Mouse (Mus musculus): ENCODE measurements around the gene Slc16a10.

Gene Slc16a10

DNA sequence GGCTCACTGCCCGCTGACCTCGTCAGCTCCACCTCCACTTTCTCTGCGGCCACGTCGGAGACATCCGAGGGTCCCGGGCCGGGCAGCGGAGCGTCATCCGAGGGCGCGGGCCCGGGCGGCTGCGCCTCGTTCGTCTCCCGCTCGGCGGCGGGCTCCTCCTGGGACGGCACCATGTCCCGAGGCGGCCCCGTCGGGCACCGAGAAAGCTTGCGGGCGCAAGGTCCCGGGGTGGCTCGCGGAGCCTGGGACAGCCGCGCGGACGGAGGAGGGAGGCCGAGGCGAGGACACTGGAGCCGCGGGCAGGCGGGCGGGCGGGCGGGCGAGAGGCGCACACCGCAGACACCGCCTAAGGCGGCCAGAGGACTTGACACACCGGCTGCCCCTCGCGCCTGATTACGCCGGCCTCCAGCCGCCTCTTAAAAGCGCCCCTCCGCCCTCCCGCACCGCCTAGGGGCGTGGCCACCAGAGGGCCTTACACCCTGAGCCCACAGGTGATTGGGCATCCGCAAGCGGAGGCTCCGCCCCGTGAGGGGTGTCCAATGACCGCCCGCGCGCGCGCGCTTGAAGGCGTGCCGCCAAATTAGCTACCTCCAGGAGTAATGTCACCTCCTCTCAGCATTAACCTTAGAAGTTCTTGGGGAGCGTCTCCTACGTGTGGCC is at the start of gene Slc16a10:
Gene Slc16a10, minus strand, starts transcription at position 395 of the 660 bp plus-strand sequence.
- peak; percentile 98 for DNase-seq

DNA sequence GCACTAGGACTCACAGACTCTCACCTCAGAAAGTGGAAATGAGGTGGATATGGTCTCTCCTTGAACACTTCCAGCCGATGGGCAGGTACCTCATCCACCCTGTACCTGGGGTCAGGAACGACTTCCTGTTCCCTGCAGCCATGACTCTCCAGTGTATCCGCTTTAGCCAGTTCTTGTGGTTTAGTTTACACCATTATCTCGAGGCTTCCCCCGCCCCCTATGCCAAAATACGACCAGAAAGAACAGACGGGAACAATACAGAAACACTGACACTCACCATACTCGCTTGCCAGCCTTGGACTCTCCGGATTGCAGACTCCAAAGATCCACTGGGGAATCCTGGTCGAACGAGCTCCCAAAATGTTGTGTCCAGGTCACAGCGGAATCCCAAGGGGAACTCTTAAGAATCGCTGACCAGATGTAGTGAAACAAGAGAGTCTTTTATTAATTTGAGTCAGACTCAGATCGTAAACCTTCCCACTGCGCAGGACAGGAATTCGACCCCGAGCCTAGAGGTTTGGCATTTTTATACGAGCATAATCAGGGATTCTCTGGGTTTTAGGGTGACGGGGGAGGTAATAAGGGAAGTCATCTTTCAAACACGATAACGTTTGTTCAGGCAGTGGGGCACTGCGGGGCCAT is 49.4 kb upstream of the Slc16a10 start:
- peak; percentile 58 for DNase-seq

DNA sequence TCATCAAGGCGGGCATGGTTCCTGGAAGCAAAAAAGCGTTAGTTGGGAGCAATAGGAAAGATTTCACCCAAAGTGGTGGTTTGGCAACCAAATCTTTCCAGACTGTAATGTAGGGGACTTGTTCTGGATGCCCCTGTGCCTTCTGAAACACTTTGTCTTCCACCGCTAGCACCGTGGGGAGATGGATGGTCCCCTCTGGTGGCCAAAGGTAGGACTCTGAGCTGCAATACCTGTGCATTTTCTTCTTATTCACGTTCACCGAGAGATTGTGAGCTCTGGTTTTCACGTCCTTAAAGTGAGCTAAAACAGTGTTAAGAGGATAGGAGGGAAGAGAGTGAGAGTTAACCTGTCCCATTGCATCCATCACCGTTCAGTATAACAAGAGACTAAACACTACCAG is 48.8 kb upstream of the Slc16a10 start:
- no peak for DNase-seq

DNA sequence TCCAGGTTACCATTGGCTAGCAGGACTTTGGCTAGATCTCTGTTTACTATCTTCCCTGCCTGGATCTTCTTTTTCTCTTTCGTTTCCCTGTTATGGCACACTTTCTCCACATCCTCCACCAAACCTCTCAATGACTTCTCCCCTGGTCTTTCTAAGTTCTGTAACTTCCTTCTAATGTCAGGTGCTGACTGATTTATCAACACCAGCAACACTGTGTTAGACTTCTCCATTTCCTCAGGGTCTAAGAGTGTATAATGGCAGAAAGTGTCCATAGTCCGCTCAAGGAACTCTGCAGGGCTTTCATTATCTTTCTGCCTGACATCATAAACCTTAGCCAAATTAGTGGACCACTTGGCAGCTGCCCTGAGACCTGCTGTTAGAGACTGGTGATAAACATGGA is 47.6 kb upstream of the Slc16a10 start:
- no peak for DNase-seq

DNA sequence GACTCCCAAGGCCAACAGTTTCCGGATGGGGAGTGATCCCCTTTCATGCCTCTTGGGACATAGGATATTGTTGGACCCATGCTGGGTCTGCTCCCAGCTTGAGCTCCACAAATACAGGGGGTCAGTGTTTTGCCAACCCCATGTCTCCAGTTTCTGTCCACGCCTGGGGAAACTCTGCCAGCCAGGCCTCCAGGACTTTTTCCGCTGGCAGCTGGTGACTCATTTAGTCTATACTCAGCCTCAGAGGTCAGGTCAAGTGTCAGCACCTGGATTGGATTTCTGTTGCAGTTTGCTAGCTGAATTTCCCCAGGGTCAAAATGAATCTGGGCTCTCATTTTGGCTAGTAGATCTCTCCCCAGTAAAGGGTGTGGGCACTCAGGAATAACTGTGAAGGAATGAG is 46.8 kb upstream of the Slc16a10 start:
- peak; percentile 24 for DNase-seq

DNA sequence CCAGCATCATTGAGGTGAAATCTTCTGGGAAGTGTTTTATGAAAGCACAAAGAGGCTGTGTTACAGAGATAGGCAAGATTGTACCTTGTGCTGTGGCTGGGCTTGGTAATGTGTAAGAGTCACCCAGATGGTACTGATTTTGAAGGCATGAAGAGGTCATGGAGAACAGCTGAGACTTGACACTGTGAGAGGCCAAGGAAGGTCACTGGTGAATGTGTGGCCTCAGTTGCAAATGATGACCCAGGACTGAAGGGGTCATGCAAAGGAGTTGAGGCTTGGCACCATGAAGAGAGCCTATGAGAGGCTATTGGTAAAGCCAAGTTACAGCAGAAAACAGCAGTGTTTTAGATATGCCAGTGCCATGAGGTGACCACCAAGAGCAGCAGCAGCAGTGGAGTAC is 43.9 kb upstream of the Slc16a10 start:
- no peak for DNase-seq

DNA sequence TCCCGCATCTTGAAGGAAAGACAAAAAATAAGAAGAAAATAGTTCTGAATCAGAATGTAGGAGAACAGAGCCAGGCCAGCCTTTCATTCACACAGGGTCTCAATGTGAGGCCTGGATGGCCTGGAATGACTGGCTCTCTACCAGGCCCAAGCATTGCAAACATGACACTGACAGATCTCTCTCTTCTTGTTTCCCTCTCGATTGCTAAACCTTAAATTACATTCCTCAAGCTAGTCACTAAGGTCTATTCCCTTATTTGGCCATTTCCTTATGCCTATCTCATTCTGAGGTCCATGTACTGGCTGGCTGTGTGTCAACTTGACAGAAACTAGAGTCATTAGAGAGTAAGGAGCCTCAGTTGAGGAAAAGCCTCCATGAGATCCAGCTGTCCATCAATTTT is 38.0 kb upstream of the Slc16a10 start:
- DNase-seq = no peak

DNA sequence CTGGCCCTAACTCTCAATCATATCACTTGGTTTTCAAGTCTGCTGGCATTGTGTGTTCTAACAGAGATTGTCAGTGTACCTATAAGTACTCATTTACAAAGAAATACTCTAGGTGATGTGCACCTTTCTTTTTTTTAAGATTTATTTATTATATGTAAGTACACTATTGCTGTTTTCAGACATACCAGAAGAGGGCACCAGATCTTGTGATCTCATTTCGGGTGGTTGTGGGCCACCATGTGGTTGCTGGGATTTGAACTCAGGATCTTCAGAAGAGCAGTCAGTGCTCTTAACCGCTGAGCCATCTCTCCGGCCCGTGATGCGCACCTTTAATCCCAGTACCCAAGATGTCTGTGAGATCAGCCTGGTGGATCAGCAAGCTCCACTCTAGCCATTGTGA is 37.1 kb upstream of the Slc16a10 start:
- no peak for DNase-seq

DNA sequence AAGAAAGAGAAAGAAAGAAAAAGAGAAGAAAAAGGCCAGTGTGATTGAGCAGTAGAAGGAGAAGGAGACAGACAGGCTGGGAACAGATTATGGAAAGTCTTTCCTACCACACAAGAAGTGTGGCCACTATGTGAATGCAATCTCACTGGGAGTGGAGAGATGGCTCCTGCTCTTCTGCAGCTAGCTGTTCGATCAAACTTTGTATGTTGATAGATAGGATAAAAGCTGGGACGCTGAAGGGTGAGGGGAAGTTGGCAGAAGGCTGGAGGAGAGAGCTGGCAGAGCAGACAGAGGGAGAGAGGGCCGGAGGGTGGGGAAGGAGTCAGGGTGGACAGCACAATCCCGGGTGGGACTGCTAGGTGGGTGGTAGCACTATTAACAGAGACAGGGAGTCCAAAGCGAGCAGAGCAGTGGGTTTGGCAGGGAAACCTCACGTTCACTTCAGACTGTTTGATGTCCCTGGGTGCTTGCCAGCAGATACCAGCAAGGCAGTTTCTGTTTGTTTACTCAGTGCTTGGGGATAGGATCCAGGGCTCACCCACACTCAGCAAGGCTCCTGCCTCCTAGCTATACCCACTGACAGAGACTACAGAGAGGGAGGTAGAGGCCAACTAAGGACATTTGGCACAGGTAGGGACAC is 35.4 kb upstream of the Slc16a10 start:
- DNase-seq = no peak

DNA sequence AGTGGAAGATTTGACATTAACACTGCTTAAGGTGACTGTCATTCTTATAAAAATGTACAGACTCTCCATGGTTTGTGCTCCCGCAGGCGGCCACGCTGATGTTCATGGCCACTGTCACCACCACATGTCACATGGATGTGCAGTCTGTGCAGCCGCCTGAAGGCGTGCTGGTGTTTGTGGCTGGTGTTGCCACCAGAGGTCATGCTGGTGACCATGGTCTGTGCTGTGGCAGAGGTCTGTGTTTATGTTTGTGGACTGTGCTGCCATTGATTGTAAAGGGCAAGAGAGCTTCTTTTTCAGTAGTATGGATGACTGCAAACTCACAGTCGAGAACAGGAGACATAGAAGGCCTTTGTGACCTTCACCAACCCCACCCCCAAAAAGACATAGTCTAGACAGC is 30.1 kb upstream of the Slc16a10 start:
- DNase-seq = no peak

DNA sequence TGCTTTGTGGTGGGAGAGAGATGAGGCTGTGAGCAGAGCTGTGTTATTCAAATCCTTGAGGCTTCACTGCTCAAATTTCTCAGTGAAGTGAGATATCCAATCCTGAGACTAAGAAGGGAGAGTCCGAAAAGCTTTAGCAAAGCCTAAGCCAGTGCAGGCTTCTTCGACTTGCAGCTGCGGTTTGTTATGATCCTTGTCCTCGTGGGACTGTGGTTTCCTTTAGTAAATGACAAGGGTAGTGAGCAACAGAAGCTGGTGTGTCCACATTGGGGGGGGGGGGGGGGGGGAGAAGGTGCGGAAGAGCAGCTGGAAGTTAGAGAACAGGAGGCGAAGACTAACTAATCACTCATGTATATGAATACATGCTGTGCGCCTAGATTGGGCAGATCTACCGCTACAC is 29.2 kb upstream of the Slc16a10 start:
- no peak for DNase-seq

DNA sequence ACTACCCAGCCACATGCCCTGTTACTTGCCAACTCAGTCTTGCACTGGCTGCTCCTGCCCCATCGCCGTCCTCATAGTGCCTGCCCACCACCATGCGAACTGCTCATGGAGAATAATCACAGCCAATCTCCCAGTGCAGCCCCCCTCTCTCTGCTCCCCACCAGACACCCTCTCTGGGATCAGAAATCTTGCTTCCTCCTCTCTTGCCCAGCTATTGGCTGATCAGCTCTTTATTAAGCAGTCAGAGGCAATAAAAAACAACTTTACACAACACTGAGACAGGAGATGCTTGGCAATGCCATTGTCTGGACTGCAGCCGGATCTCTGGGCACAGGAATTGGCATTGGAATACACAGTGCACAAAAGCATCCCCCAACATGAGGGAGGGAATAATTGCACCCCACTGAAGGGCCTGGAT is 28.1 kb upstream of the Slc16a10 start:
- no peak for DNase-seq

DNA sequence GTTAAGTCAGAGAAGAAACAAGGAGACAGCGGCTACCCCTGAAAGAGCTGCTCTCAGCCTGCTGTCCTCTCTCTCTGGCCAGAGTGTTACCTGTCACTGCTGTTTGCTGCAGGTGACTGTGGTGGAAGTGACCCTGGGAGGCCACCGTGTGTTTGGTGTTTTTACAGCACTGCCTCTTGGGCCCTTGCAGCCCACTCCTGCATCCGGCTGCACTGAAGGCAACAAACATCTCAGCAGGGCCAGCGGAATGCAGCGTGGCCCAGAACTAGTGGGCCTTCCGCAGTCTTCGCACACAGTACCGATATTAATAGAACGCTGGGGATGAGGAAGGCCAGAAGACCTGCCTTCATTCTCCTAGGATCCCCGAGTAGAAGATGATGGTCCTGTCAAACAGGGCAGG is 27.5 kb upstream of the Slc16a10 start:
- DNase-seq = no peak

DNA sequence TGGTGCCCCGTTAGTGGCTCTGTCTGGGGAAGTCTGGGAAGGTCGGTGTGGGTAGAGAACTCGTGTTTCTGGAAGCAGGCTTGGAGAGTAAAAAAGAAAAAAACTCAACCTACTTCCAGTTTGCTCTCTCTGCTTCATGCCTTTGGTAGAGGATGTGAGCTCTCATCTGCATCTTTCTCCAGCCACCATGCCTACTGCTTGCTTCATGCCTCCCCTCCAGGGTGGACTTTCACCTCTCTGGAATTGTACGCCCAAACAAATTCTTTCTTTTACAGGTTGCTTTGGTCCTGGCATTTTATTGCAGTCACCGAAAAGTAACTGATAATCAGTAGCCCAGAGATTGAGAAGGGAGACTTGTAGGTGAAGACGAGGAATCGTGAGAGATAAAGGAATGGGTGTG is 27.0 kb upstream of the Slc16a10 start:
- no peak for DNase-seq

DNA sequence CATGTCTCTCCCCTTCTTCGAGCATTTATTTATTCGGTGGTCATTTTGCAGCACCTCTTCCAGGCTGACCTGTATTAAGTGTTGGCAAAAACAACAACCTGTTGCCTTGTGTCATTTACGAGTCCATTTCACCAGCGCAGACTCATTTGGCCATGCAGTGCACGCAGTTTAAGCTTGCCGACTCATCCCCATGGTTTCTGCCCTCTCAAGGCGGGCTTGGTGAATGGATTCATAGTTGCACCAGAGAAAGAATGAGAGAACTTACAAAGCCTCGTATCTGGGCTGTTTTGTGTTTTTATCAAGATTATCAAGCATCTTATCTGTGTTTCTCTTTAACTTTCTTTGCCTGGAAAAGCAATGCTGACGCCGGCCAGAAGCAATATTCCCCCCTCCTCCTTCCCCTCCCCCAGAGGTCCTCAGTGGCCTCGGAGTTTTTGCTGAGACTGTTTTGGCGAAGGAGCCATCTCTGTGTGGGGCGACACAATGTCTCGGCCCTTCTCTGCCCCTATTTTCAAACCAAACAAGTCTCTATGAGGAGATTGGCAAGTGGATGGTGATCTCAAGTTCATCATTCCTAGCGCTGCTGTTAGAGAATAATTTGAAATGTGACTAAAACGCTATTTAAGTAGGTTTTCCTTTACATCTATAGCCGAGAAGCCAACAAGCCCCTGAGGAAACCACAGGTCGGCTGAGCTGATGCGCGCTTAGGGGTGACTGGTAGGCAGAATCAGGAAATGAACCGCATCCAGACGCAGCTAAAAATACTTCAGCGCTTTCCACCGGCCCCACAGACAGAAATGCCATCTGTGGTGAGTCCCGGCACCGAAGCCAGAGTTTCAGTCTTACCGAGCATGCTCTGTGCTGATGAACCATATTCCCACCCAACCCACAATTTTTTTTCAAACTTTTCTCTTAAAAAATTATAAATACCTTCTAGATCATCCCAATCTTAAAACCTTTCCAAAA is 22.6 kb upstream of the Slc16a10 start:
- DNase-seq = no peak

DNA sequence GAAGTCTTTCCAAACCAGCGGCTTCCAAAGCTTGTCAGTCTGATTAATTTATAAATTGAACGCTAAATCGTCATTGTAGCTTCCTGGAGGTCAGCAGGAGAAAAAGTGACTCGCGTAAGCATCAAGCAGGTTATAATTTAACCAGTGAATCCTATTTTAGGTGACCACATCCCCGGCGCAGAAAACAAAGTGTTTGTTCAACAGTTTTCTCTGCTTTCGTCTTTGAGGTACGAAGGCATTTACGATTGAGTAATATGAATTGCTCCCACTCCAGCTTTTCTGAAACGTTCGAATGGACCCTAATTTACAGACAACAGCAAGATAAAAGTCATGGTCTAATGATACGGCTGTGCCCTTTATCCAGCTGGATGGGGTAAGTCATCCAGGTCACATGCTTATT is 21.9 kb upstream of the Slc16a10 start:
- no peak for DNase-seq

DNA sequence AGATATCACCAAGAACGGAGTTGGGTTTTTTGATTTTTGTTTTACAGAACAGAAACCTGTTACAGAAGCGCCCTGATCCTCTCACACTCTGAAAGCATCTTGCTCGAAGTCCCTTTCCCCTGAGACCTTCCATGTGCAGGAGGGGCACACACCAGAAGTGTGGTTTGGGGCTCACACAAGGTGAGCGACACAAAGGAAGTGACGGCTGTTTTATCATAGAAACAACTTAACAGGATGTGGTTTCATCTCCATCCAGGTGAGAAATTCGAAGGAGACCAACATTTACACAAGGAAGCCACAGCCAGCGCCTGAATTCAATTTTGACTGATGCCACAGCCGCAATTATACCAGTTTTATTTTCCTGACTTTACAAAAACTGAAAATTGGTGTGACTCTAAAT is 21.3 kb upstream of the Slc16a10 start:
- DNase-seq = no peak

DNA sequence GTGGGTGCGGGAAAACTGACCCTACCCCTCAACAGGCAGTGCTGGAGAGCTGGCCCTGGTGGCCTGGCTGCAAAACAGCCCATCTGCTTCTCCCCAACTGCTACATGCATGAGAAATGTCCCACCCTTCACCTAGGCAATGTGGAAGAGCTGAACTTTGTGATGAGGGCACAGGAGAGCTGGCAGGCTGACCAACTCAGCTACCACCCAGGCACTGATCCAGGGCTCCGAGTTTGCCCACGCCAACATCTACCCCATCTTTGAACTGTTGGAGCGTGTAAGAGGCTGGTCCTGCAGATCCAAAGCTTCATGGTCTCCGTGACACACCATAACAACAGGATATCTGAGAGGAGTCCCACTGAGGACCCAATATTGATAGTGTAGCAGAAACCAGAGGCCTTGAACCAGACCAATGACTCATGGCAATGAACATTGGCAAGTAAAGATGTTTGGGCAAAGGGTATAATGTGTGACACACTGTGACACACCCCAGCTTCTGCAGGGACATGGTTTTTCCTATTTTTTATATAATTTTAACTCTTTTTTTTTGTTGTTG is 19.7 kb upstream of the Slc16a10 start:
- no peak for DNase-seq

DNA sequence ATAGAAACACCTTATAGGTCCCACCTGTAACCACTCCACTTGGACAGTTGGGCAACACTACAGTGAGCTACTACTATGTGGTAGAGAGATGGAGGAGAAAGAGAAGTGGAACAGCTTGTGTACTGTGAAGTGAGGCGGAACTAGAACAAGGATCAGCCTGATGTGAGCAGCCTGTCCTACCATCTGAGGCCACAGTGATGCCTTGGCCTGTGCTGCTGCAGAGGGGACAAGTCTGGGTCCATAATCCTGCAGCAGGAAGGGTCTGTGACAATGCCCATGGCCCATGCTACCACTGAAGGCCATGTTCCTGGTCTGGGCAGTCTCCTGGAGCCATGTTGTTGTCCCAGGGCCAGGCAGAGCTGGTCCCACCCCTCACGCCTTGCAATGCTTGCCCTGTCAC is 19.2 kb upstream of the Slc16a10 start:
- DNase-seq = no peak

DNA sequence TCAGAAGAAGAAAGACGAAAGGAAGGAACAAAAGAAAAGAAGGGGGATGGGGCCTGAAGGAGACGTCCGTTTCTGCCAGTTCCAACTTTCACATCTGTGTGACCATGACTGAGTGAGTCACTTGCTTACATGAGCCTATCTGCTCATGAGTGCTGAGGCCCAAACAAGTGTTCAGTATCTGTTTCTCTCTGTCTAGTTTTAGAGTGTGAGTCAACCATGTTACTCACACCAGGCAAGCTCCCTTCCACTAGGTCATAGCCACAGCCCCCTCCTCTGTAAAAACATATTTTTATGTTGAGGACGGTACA is 10.4 kb upstream of the Slc16a10 start:
- no peak for DNase-seq

DNA sequence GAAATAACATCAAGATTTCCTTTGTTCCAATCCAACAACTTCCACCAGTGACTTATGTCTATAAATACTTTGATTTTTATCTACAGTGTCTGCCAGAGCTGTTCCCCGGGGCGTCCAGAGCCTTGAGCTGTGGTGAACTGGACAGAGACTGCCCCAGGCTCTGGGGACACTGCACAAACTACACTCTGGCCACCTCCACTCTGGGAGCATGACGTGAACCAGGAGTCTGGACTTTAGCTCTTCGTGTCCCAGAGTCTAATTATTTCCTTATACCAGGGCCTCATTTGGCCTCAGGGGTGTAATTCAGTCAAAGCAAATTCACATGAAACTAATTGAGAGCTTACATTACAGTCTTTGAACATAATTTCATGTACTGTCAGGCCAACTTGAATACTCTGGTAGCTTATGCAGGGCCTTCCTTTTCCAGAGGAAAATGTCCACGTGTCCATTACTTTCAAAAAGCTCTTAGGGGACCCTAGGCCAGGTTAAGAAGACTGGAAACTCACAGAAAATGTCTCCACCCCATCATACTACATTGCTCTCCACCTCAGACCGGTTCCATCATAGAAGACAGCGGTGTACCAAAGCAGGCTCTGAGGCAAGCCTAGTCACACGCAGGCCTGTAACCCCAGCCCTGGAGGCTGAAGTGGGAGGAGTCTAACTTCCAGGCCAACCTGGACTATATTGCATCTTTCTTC is 9.9 kb upstream of the Slc16a10 start:
- peak; percentile 43 for DNase-seq

DNA sequence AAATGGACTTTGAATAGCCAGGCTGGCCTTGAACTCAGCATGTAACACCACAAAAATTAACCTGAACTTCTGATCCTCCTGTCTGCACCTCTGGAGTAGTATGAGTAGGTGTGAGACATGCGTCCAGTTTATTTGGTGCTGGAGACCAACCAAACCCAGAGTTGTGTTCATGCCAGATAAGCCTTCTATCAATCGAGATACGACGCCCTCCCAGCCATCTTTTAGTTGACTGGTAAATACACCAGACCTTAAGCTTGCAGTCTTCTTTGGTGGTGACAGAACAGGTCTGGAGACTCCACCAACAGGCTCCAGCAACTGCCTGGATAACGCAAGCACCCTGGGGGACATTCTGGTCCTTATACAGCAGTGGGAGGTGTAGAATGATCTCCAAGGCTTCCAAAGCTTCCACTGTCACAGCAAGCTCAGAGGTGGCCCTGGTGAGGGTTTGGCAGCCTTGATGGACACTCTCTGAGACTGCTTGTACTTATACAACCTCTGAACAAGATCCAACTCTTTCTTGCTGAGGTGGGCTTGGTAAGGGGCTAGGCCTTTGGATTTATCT is 7.6 kb upstream of the Slc16a10 start:
- no peak for DNase-seq

Data from embryo, embryonic 11 days (tissue).